Mouse (Mus musculus) neural tube, embryonic 12.5 days (tissue): Measurements from ENCODE around the gene Pcolce2. TPM values are rescaled to one million over a fixed set of nuclear protein-coding genes. Genes with fewer than 3 reads are reported as not detected.

Experiments
- ATAC-seq: fragments of 200-750 bp; cut with Nextera tagmentation; 2 replicates; pipeline ENCODE4 v1.8.0; 2017; ENCODE audit warnings: low read depth, mild to moderate bottlenecking, moderate TSS enrichment, moderate library complexity; ENCODE audit not compliant: low FRiP score
- H3K27ac ChIP-seq: fragments of 300-500 bp; sonication (generic); 2 replicates; pipeline ENCODE4 v1.5.1; 2016
- H3K27me3 ChIP-seq: fragments of 300-500 bp; sonication (generic); replicated peaks from 2 replicates; pipeline ENCODE4 v1.6.1; 2016; ENCODE audit warnings: mild to moderate bottlenecking
- H3K36me3 ChIP-seq: fragments of 300-500 bp; sonication (generic); 2 replicates; pipeline ENCODE4 v1.6.1; 2016; ENCODE audit warnings: mild to moderate bottlenecking
- H3K4me1 ChIP-seq: fragments of 300-500 bp; sonication (generic); 2 replicates; pipeline ENCODE4 v1.6.1; 2016
- H3K4me2 ChIP-seq: fragments of 300-500 bp; sonication (generic); replicated peaks from 2 replicates; pipeline ENCODE4 v1.6.1; 2016; ENCODE audit warnings: mild to moderate bottlenecking
- H3K4me3 ChIP-seq: fragments of 300-500 bp; sonication (generic); 2 replicates; pipeline ENCODE4 v1.5.1; 2016
- H3K9ac ChIP-seq: fragments of 300-500 bp; sonication (generic); 2 replicates; pipeline ENCODE4 v1.6.1; 2016; ENCODE audit warnings: mild to moderate bottlenecking
- H3K9me3 ChIP-seq: fragments of 300-500 bp; sonication (generic); 2 replicates; pipeline ENCODE4 v1.6.1; 2016; ENCODE audit warnings: mild to moderate bottlenecking
- WGBS: fragments of 180-500 bp; shearing (Covaris S2); methylation state at CpG from one replicate; pipeline ENCODE4 v1.1.7; 2016; 5-methylcytosine and 5-hydroxymethylcytosine counted together
- polyA plus RNA-seq: library from polyadenylated mRNA; unstranded; fragments of >200 nt; fragmentation: Nextera tagmentation; extraction: Ambion mirVana; gene quantifications from 2 replicates; pipeline ENCODE4 v1.2.1, GENCODE M21; 2016

The Pcolce2 gene
- polyA plus RNA-seq, result 2.5 and 2.8 TPM in 2 replicates

DNA sequence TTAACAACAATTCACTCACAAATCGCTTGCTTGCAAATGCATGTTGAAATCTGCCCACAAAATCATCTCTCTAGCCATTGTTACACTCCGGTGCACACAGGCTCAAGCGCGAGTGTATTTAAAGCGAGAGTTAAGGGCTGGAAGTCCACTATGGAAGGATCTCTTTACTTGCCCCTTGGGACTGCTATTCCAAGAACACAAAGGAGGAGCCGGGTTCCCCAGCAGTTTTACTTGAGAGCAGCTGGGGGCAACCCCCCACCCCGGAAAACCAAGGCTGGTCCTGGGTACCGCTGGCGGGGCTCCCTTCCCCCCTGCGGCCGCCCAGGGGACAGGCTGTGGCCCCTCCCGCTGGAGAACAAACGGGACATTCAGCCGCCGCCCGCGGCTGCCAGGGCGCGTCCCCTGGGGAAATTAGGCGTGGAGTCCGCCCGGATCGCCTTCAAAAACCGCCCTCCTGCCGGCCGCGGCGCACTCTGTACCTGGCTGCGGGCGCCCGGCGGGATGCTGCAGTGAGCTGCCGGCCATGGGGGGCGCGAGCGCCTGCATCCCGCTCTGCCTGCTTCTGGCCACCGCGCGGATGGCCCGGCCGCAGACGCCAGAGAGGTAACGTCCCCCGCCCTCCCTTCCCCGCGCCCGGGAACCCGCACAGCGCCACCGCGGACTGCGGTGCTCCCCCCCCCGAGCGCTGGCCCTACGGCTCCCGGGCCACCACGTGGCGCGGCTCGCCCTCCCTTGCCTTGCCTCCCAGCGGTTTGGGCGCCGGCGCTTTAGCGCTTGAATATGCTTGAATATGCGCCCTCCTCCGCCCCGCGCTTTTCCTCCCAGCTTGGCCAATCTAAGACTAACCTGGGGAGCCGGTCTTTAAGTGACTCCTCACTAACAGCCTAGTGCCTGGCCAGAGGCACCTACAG, at the start of gene Pcolce2:
Gene Pcolce2 (plus strand): TSS at position 331 of the 911 bp plus-strand sequence.
- Histone ChIP-seq H3K27me3 (peaks cover 13% of the 10 kb centered on the region), H3K4me2 (peak within 1 kb of the TSS; percentile 98), H3K9ac (peak within 1 kb of the TSS; percentile 76), H3K4me3 (peak within 1 kb of the TSS; percentile 63), H3K9me3 (no peaks in the 10 kb centered on the region), H3K27ac (no peak within 1 kb of the TSS), H3K36me3 (no peaks in the 10 kb centered on the region), H3K4me1 (peaks cover 4% of the 10 kb centered on the region; the same call in 1 of the 2 replicates)
- ATAC-seq, result peak; percentile 91
- WGBS, result under 1% methylated on average over 69 of the region's 71 CpGs

- H3K27me3 ChIP-seq, result no peaks in the 10 kb centered on the region
- H3K9me3 ChIP-seq, result no peaks in the 10 kb centered on the region
- H3K4me2 ChIP-seq, result no peak overlapping the region
- ATAC-seq, result no peak
- 92% methylated on average over 7 of the region's 7 CpGs for WGBS
- H3K4me1 ChIP-seq, result no peaks in the 10 kb centered on the region
- H3K36me3 ChIP-seq, result no peaks in the 10 kb centered on the region
- no peak overlapping the region for H3K9ac ChIP-seq
- no peak overlapping the region for H3K4me3 ChIP-seq
- H3K27ac ChIP-seq, result no peak overlapping the region
These were observed 49.3 kb upstream of the Pcolce2 start for GRCm38 (mm10) chr9:95588070-95588469.

GRCm38 (mm10) chr9:95594291-95594690, 43.1 kb upstream of the Pcolce2 start:
- no peak for ATAC-seq
- no peak overlapping the region for H3K4me3 ChIP-seq
- no peak overlapping the region for H3K9ac ChIP-seq
- H3K4me2 ChIP-seq, result no peak overlapping the region
- no peaks in the 10 kb centered on the region for H3K9me3 ChIP-seq
- no peaks in the 10 kb centered on the region for H3K36me3 ChIP-seq
- no peaks in the 10 kb centered on the region for H3K27me3 ChIP-seq
- H3K27ac ChIP-seq, result no peak overlapping the region
- 64% methylated on average over 4 of the region's 4 CpGs for WGBS
- no peaks in the 10 kb centered on the region for H3K4me1 ChIP-seq

DNA sequence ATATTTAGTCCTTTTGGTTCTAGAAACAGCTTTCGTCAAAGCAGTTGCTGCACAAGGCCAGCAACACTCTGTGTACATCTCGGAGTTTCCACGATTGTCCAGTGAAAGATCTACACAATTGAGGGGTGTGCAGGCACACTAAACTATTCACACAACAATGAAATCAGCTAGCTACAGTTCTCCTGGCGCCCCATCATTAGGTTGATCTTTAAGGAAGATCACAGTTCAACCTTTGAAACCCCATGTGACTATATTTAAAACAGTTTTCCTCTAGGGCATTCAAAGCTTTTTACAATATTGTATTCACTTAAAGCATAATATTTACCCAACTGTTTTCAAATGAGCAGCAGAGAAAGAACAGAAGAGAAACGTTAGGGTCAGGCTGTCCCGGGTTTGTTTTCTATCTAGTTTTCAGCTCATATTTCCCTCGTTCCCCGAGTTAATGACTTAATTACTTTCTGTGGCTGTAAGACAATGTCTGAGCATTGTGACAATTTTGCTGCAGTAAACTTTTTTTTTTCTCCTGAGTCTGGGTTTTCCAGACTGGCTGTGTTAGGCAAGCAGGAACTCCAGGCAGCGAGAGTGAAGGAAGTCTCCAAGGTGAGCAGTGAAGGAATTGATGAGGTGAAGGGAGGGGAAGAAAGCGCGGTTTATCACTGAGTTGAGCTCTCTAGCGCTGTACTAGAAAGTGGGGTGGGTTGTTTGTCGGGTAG, 39.8 kb upstream of the Pcolce2 start:
- Histone ChIP-seq H3K4me2 (0 out of 2 replicates have a peak overlapping the region, but pooled peaks have one; percentile 6), H3K27ac (no peak overlapping the region)
- WGBS, result 44% methylated on average over 13 of the region's 13 CpGs

GRCm38 (mm10) chr9:95598179-95598721, 39.2 kb upstream of the Pcolce2 start:
- Histone ChIP-seq H3K9ac (no peak overlapping the region), H3K36me3 (no peaks in the 10 kb centered on the region), H3K9me3 (no peaks in the 10 kb centered on the region), H3K27me3 (no peaks in the 10 kb centered on the region), H3K27ac (no peak overlapping the region), H3K4me1 (no peaks in the 10 kb centered on the region), H3K4me2 (0 out of 2 replicates have a peak overlapping the region, but pooled peaks have one; percentile 6), H3K4me3 (no peak overlapping the region)
- no peak for ATAC-seq
- 56% methylated on average over 19 of the region's 19 CpGs for WGBS

More for the DNA sequence above, 39.8 kb upstream of the Pcolce2 start:
- no peak overlapping the region for H3K4me3 ChIP-seq
- H3K4me1 ChIP-seq, result no peaks in the 10 kb centered on the region
- H3K9ac ChIP-seq, result no peak overlapping the region
- H3K27me3 ChIP-seq, result no peaks in the 10 kb centered on the region
- no peak for ATAC-seq
- H3K9me3 ChIP-seq, result no peaks in the 10 kb centered on the region
- no peaks in the 10 kb centered on the region for H3K36me3 ChIP-seq

- Histone ChIP-seq H3K36me3 (no peaks in the 10 kb centered on the region), H3K4me3 (no peak overlapping the region), H3K9ac (no peak overlapping the region), H3K27me3 (no peaks in the 10 kb centered on the region), H3K4me1 (no peaks in the 10 kb centered on the region), H3K9me3 (no peaks in the 10 kb centered on the region), H3K27ac (no peak overlapping the region), H3K4me2 (no peak overlapping the region)
- 89% methylated on average over 4 of the region's 4 CpGs for WGBS
- ATAC-seq, result no peak
These were observed 38.0 kb upstream of the Pcolce2 start for GRCm38 (mm10) chr9:95599399-95599798.

DNA sequence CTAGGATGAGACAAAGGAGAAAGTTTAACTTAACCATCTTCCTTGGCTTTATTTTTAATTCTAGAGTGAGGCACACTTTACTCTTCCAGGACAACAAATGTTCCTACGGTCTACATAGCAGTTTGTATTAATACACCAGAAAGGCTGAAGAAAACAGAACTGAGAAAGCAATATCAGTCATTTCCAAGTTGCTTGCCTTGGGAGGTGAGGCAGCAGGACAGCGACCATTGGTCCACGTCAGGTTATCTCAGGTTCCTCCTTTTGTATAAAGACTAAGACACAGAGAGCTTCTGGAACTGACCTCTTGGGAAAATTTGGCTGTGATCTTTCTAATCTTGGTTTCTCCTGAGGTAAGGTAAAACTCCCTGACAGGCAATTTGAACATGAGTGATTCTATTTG, 34.6 kb upstream of the Pcolce2 start:
- H3K9ac ChIP-seq, result no peak overlapping the region
- no peaks in the 10 kb centered on the region for H3K4me1 ChIP-seq
- no peak overlapping the region for H3K4me3 ChIP-seq
- H3K36me3 ChIP-seq, result no peaks in the 10 kb centered on the region
- ATAC-seq, result no peak
- H3K4me2 ChIP-seq, result no peak overlapping the region
- WGBS, result 89% methylated on average over 3 of the region's 3 CpGs
- H3K27ac ChIP-seq, result no peak overlapping the region
- no peaks in the 10 kb centered on the region for H3K9me3 ChIP-seq
- H3K27me3 ChIP-seq, result no peaks in the 10 kb centered on the region

DNA sequence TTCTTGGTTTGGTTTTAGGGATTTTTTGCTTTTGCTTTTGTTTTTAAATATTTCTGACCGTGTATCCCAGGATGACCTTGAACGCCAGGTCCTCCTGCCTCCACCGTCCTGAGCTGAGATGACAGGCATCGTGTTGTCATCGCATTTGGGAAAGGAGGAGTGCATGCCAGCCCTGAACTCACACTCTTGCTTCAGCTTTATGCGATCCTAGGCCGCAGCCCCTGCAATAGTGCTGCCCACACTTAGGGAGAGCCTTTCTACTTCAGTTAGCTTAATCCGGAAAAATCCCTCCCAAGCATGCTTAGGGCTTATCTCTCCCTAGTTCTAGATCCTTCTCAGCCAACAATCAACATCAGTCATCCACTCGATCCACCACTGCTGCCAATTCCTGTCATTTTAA, 34.1 kb upstream of the Pcolce2 start:
- H3K4me1 ChIP-seq, result no peaks in the 10 kb centered on the region
- ATAC-seq, result no peak
- no peak overlapping the region for H3K9ac ChIP-seq
- no peak overlapping the region for H3K27ac ChIP-seq
- no peaks in the 10 kb centered on the region for H3K27me3 ChIP-seq
- no peak overlapping the region for H3K4me2 ChIP-seq
- no peaks in the 10 kb centered on the region for H3K36me3 ChIP-seq
- H3K4me3 ChIP-seq, result no peak overlapping the region
- WGBS, result 94% methylated on average over 9 of the region's 9 CpGs
- no peaks in the 10 kb centered on the region for H3K9me3 ChIP-seq

- H3K27ac ChIP-seq, result no peak overlapping the region
- no peaks in the 10 kb centered on the region for H3K27me3 ChIP-seq
- no peaks in the 10 kb centered on the region for H3K36me3 ChIP-seq
- H3K4me3 ChIP-seq, result no peak overlapping the region
- WGBS, result 70% methylated on average over 5 of the region's 5 CpGs
- no peaks in the 10 kb centered on the region for H3K4me1 ChIP-seq
- no peak overlapping the region for H3K4me2 ChIP-seq
- ATAC-seq, result no peak
- H3K9ac ChIP-seq, result no peak overlapping the region
- no peaks in the 10 kb centered on the region for H3K9me3 ChIP-seq
These were observed 30.2 kb upstream of the Pcolce2 start for GRCm38 (mm10) chr9:95607196-95607595.

DNA sequence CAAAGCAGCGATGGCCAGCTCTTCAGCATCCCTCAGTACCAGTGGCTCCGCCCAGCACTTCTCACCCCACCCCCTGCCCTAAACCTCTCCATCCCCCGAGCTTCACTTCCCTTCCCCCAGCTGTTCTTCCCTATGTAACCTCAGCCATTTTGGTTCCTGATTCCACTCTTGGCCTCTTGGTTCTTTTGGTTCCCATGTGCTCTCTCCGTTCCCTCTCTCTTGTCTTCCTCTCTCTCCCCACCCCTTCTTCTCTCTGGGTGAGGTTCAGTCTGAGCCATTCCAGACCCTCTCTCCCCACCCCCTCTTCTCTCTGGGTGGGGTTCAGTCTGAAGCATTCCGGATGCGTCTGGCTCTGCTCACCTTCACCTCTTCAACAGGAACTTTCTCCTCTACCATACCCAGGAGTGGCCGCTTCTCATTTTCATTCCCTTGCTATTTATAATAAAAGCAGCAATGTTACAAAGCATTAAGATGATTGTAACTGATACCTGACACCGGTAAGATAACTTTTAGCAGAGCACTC, 25.1 kb upstream of the Pcolce2 start:
- no peak for ATAC-seq
- no peak overlapping the region for H3K4me2 ChIP-seq
- 82% methylated on average over 8 of the region's 8 CpGs for WGBS
- no peaks in the 10 kb centered on the region for H3K27me3 ChIP-seq
- no peak overlapping the region for H3K9ac ChIP-seq
- H3K9me3 ChIP-seq, result no peaks in the 10 kb centered on the region
- no peak overlapping the region for H3K4me3 ChIP-seq
- H3K27ac ChIP-seq, result no peak overlapping the region
- no peaks in the 10 kb centered on the region for H3K4me1 ChIP-seq
- H3K36me3 ChIP-seq, result no peaks in the 10 kb centered on the region

- Histone ChIP-seq H3K9me3 (no peaks in the 10 kb centered on the region), H3K4me1 (no peaks in the 10 kb centered on the region), H3K4me2 (peak overlapping the region; percentile 40; the same call in 1 of the 2 replicates), H3K9ac (no peak overlapping the region), H3K36me3 (no peaks in the 10 kb centered on the region), H3K27me3 (no peaks in the 10 kb centered on the region), H3K27ac (no peak overlapping the region), H3K4me3 (no peak overlapping the region)
- WGBS, result 19% methylated on average over 9 of the region's 9 CpGs
- no peak for ATAC-seq
These were observed 23.8 kb upstream of the Pcolce2 start for GRCm38 (mm10) chr9:95613426-95614127.
